Mouse (Mus musculus) C2C12 (cell line): Measurements from ENCODE around the gene Dab2ip. TPM values are rescaled to one million over a fixed set of nuclear protein-coding genes. Genes with fewer than 3 reads are reported as not detected.

ENCODE experiments used
- H3K27me3 ChIP-seq: one replicate; pipeline ENCODE4 v1.6.1; 2011; ENCODE audit not compliant: control insufficient read depth, insufficient read depth, insufficient read length
- H3K36me3 ChIP-seq: one replicate; pipeline ENCODE4 v1.6.1; 2011; ENCODE audit not compliant: control insufficient read depth, insufficient read depth
- H3K4me3 ChIP-seq: one replicate; pipeline ENCODE4 v1.5.1; 2011; ENCODE audit warnings: mild to moderate bottlenecking, control low read depth; ENCODE audit not compliant: poor library complexity, insufficient read depth, severe bottlenecking
- H3K79me2 ChIP-seq: one replicate; pipeline ENCODE4 v1.6.1; 2011; ENCODE audit not compliant: control insufficient read depth, insufficient read depth
- H3K79me3 ChIP-seq: one replicate; pipeline ENCODE4 v1.6.1; 2011; ENCODE audit warnings: low read depth, control low read depth
- H3ac ChIP-seq: one replicate; pipeline ENCODE3; 2011; ENCODE audit warnings: low read depth; ENCODE audit not compliant: control insufficient read depth, insufficient read length
- CEBPB ChIP-seq: IDR thresholded peaks from one replicate; pipeline ENCODE4 v1.6.1; 2011; ENCODE audit warnings: low read depth, mild to moderate bottlenecking, control low read depth, moderate library complexity
- CTCF ChIP-seq: IDR thresholded peaks from one replicate; pipeline ENCODE4 v1.5.1; 2011; ENCODE audit not compliant: control insufficient read depth, insufficient read depth, insufficient read length
- FOSL1 ChIP-seq: IDR thresholded peaks from one replicate; pipeline ENCODE4 v1.8.0; 2011; ENCODE audit warnings: mild to moderate bottlenecking, low read length; ENCODE audit not compliant: poor library complexity, insufficient read depth, severe bottlenecking
- MAX ChIP-seq: IDR thresholded peaks from one replicate; pipeline ENCODE4 v1.6.1; 2011; ENCODE audit warnings: mild to moderate bottlenecking, control low read depth
- MYOD1 ChIP-seq: IDR thresholded peaks from one replicate; pipeline ENCODE4 v1.6.1; 2011; ENCODE audit warnings: low read depth; ENCODE audit not compliant: control insufficient read depth, insufficient read length
- MYOG ChIP-seq: IDR thresholded peaks from one replicate; pipeline ENCODE4 v1.6.1; 2011; ENCODE audit not compliant: control insufficient read depth, insufficient read length; ENCODE audit errors: extremely low read depth
- USF1 ChIP-seq: IDR thresholded peaks from one replicate; pipeline ENCODE4 v1.6.1; 2011; ENCODE audit warnings: low read depth, mild to moderate bottlenecking, control low read depth, moderate library complexity
- polyA plus RNA-seq: library from polyadenylated mRNA; unstranded; fragments of >200 nt; fragmentation: generic; extraction: Trizol; gene quantifications from one replicate; pipeline ENCODE4 v1.2.1, GENCODE M21; 2012; ENCODE audit warnings: missing spikeins

The Dab2ip gene
- polyA plus RNA-seq, 1 experiment, result 27.9 TPM

GRCm38 (mm10) chr2:35776935-35777334, 218.9 kb downstream of the Dab2ip start:
- Histone ChIP-seq H3K27me3 (no peaks in the 10 kb centered on the region), H3ac (no peak overlapping the region), H3K4me3 (no peak overlapping the region), H3K79me2 (no peaks in the 10 kb centered on the region), H3K36me3 (no peaks in the 10 kb centered on the region), H3K79me3 (no peaks in the 10 kb centered on the region)
- TF ChIP-seq FOSL1, result no peak
- TF ChIP-seq MYOG, result no peak
- no peak for TF ChIP-seq MAX
- no peak for TF ChIP-seq MYOD1
- no peak for TF ChIP-seq CEBPB
- no peak for TF ChIP-seq USF1
- TF ChIP-seq CTCF, result no peak

DNA sequence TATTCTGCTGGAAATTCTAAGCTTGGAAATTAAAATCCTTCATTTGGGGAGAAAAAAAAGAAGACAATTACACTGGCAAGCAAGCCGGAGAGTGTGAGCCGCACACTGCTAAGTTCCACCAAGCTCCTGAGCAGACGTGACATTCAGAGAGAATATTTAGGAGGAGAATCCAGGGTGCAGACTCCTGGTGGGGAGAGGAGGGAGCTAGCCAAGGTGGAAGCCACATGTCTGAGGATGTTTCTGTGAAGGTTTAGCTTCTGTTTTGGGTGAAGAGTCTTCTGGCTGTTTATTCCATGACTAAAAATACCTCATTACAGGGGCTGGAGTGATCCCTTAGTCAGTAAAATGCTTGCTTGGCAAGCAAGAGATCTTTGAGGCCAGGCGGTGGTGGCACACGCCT, 221.2 kb downstream of the Dab2ip start:
- Histone ChIP-seq H3ac (no peak overlapping the region), H3K4me3 (no peak overlapping the region), H3K36me3 (no peaks in the 10 kb centered on the region), H3K27me3 (no peaks in the 10 kb centered on the region), H3K79me3 (no peaks in the 10 kb centered on the region), H3K79me2 (no peaks in the 10 kb centered on the region)
- no peak for TF ChIP-seq MAX
- no peak for TF ChIP-seq CEBPB
- no peak for TF ChIP-seq MYOD1
- no peak for TF ChIP-seq CTCF
- no peak for TF ChIP-seq USF1
- TF ChIP-seq FOSL1, result no peak
- TF ChIP-seq MYOG, result no peak

Other genes with a start within 250 kb of the Dab2ip start
- 87.9 TPM for gene Stom, start 221.3 kb upstream of the Dab2ip start, polyA plus RNA-seq
- not detected for gene 4930568D16Rik, start 190.5 kb upstream of the Dab2ip start, polyA plus RNA-seq
- gene 4930402F06Rik, start 161.1 kb upstream of the Dab2ip start, polyA plus RNA-seq, result not detected
- 7.1 TPM for gene Ggta1, start 95.0 kb upstream of the Dab2ip start, polyA plus RNA-seq